Mouse (Mus musculus) macrophage (primary cell): ENCODE data around the gene Myt1l. TPM values are rescaled to one million over a fixed set of nuclear protein-coding genes. Genes with fewer than 3 reads are reported as not detected.

Source experiments
- H3K27ac ChIP-seq: fragments of 350-480 bp; formaldehyde crosslinking; 2 replicates; pipeline ENCODE4 v1.9.0; 2021
- H3K36me3 ChIP-seq: fragments of 350-480 bp; formaldehyde crosslinking; 2 replicates; pipeline ENCODE4 v1.9.0; 2021; ENCODE audit errors: inconsistent target
- H3K4me3 ChIP-seq: fragments of 350-480 bp; formaldehyde crosslinking; 2 replicates; pipeline ENCODE4 v1.9.0; 2021; ENCODE audit errors: inconsistent target
- H3K79me2 ChIP-seq: fragments of 350-480 bp; formaldehyde crosslinking; 2 replicates; pipeline ENCODE4 v1.9.0; 2021; ENCODE audit errors: inconsistent target
- WGBS: methylation state at CpG from one replicate; pipeline ENCODE4 v1.1.7; 2026; ENCODE audit warnings: inconsistent platforms; ENCODE audit not compliant: missing documents; 5-methylcytosine and 5-hydroxymethylcytosine counted together
- polyA plus RNA-seq: library from polyadenylated mRNA; stranded (reverse); fragments of 250-400 nt; gene quantifications from 3 replicates; pipeline ENCODE4 v1.2.4, GENCODE M21; 2018; ENCODE audit warnings: inconsistent platforms

The Myt1l gene
- polyA plus RNA-seq, 1 experiment from 2014 or later, result not detected

- 40% methylated on average over 4 of the region's 4 CpGs for WGBS
- Histone ChIP-seq H3K27ac (no peak overlapping the region), H3K4me3 (no peak overlapping the region), H3K79me2 (no peaks in the 10 kb centered on the region), H3K36me3 (no peaks in the 10 kb centered on the region)
These were observed 172.9 kb downstream of the Myt1l start for GRCm38 (mm10) chr12:29701076-29701475.

- no peaks in the 10 kb centered on the region for H3K79me2 ChIP-seq
- 15% methylated on average over 6 of the region's 6 CpGs for WGBS
- no peak overlapping the region for H3K27ac ChIP-seq
- H3K36me3 ChIP-seq, result no peaks in the 10 kb centered on the region
- H3K4me3 ChIP-seq, result no peak overlapping the region
These were observed 173.6 kb downstream of the Myt1l start for GRCm38 (mm10) chr12:29701731-29702316.

GRCm38 (mm10) chr12:29702626-29703025 lies 174.4 kb downstream of the Myt1l start:
- Histone ChIP-seq H3K36me3 (no peaks in the 10 kb centered on the region), H3K27ac (no peak overlapping the region), H3K4me3 (no peak overlapping the region), H3K79me2 (no peaks in the 10 kb centered on the region)
- WGBS, result 94% methylated on average over 4 of the region's 4 CpGs

GRCm38 (mm10) chr12:29703541-29703940 lies 175.4 kb downstream of the Myt1l start:
- no peaks in the 10 kb centered on the region for H3K36me3 ChIP-seq
- 61% methylated on average over 8 of the region's 8 CpGs for WGBS
- no peaks in the 10 kb centered on the region for H3K79me2 ChIP-seq
- H3K4me3 ChIP-seq, result no peak overlapping the region
- H3K27ac ChIP-seq, result no peak overlapping the region

- no peaks in the 10 kb centered on the region for H3K79me2 ChIP-seq
- H3K4me3 ChIP-seq, result no peak overlapping the region
- no peak overlapping the region for H3K27ac ChIP-seq
- WGBS, result 93% methylated on average over 3 of the region's 3 CpGs
- H3K36me3 ChIP-seq, result no peaks in the 10 kb centered on the region
These were observed 178.9 kb downstream of the Myt1l start for GRCm38 (mm10) chr12:29707094-29707493.

- no peak overlapping the region for H3K27ac ChIP-seq
- H3K36me3 ChIP-seq, result no peaks in the 10 kb centered on the region
- WGBS, result 82% methylated on average over 3 of the region's 3 CpGs
- no peaks in the 10 kb centered on the region for H3K79me2 ChIP-seq
- H3K4me3 ChIP-seq, result no peak overlapping the region
These were observed 180.0 kb downstream of the Myt1l start for GRCm38 (mm10) chr12:29708166-29708565.

- Histone ChIP-seq H3K4me3 (peak overlapping the region; percentile 17; the same call in 1 of the 2 replicates), H3K79me2 (no peaks in the 10 kb centered on the region), H3K27ac (no peak overlapping the region), H3K36me3 (no peaks in the 10 kb centered on the region)
- WGBS, result 42% methylated on average over 8 of the region's 15 CpGs
These were observed 184.9 kb downstream of the Myt1l start for GRCm38 (mm10) chr12:29712795-29713721.

GRCm38 (mm10) chr12:29723722-29724338 lies 195.6 kb downstream of the Myt1l start:
- WGBS, result 88% methylated on average over 17 of the region's 17 CpGs
- Histone ChIP-seq H3K27ac (no peak overlapping the region), H3K79me2 (no peaks in the 10 kb centered on the region), H3K36me3 (no peaks in the 10 kb centered on the region), H3K4me3 (no peak overlapping the region)

- Histone ChIP-seq H3K79me2 (no peaks in the 10 kb centered on the region), H3K4me3 (no peak overlapping the region), H3K27ac (no peak overlapping the region), H3K36me3 (no peaks in the 10 kb centered on the region)
- WGBS, result 84% methylated on average over 2 of the region's 2 CpGs
These were observed 200.1 kb downstream of the Myt1l start for GRCm38 (mm10) chr12:29728294-29728693.

- 87% methylated on average over 8 of the region's 8 CpGs for WGBS
- Histone ChIP-seq H3K27ac (no peak overlapping the region), H3K36me3 (no peaks in the 10 kb centered on the region), H3K4me3 (no peak overlapping the region), H3K79me2 (no peaks in the 10 kb centered on the region)
These were observed 212.3 kb downstream of the Myt1l start for GRCm38 (mm10) chr12:29740346-29741025.

- no peak overlapping the region for H3K27ac ChIP-seq
- H3K36me3 ChIP-seq, result no peaks in the 10 kb centered on the region
- 88% methylated on average over 6 of the region's 6 CpGs for WGBS
- no peak overlapping the region for H3K4me3 ChIP-seq
- H3K79me2 ChIP-seq, result no peaks in the 10 kb centered on the region
These were observed 213.0 kb downstream of the Myt1l start for GRCm38 (mm10) chr12:29741181-29741580.

- 71% methylated on average over 4 of the region's 4 CpGs for WGBS
- no peaks in the 10 kb centered on the region for H3K79me2 ChIP-seq
- H3K4me3 ChIP-seq, result no peak overlapping the region
- H3K27ac ChIP-seq, result no peak overlapping the region
- H3K36me3 ChIP-seq, result no peaks in the 10 kb centered on the region
These were observed 222.5 kb downstream of the Myt1l start for GRCm38 (mm10) chr12:29750604-29751128.

- H3K4me3 ChIP-seq, result no peak overlapping the region
- no peak overlapping the region for H3K27ac ChIP-seq
- no peaks in the 10 kb centered on the region for H3K79me2 ChIP-seq
- H3K36me3 ChIP-seq, result no peaks in the 10 kb centered on the region
- 91% methylated on average over 5 of the region's 5 CpGs for WGBS
These were observed 227.1 kb downstream of the Myt1l start for GRCm38 (mm10) chr12:29755086-29755871.

GRCm38 (mm10) chr12:29755872-29756265 lies 227.7 kb downstream of the Myt1l start:
- Histone ChIP-seq H3K79me2 (no peaks in the 10 kb centered on the region), H3K27ac (no peak overlapping the region), H3K36me3 (no peaks in the 10 kb centered on the region), H3K4me3 (no peak overlapping the region)
- WGBS, result 87% methylated on average over 3 of the region's 3 CpGs
